Comparison of ENCODE assay signal across 8 mouse cellular contexts in genomic region chr15:80709593-80709992, GRCm38 (mm10). TPM values are rescaled to one million over a fixed set of nuclear protein-coding genes. Genes with fewer than 3 reads are reported as not detected.
A peak's percentile ranks its signal among the peaks of the same experiment; 100 is the strongest.
DNase-seq lines count a peak whose midpoint lies in the region; ATAC-seq lines count a peak whose summit lies in the region.

No protein-coding gene starts in this region.

- H3K4me1 ChIP-seq in liver, embryonic 16.5 days (ENCODE audit: control insufficient read depth, low read depth, low read length): peaks cover 28% of the 10 kb centered on the region

- H3K9me3 ChIP-seq in liver, embryonic 16.5 days (replicated peaks; ENCODE audit: control insufficient read depth, low read length): no peaks in the 10 kb centered on the region

- intact Hi-C loops in heart, postnatal 14 days (cut with DNase I): loop anchor here (5.0 to 10.0 kb wide), 2 partner anchors 488 to 755 kb away; no protein-coding TSS in a partner anchor

- H3K9ac ChIP-seq in liver, embryonic 16.5 days (ENCODE audit: low read depth, low read length): no peak overlapping the region

- no peak overlapping the region for H3K27ac ChIP-seq in liver, embryonic 16.5 days (ENCODE audit: low read length)

- DNase-seq in embryo, embryonic 11 days: peak; percentile 14
- DNase-seq in embryo, embryonic 9.5 days (ENCODE audit: extremely low spot score): no peak
- DNase-seq in 3T3-L1 (ENCODE audit: low read depth, low spot score): peak; percentile 93
- DNase-seq in cerebellum, postnatal 25 days: peak; percentile 61 to 79
- peak; percentile 58 to 76 for DNase-seq in heart, postnatal 14 days
- no peak for DNase-seq in testis, postnatal 14 days (ENCODE audit: low spot score)
- DNase-seq in yolk sac, embryonic 10.5 days (ENCODE audit: low spot score): no peak

- H3K27me3 ChIP-seq in liver, embryonic 16.5 days (ENCODE audit: control insufficient read depth, insufficient read depth, low read depth, low read length): no peaks in the 10 kb centered on the region

- no peak for ATAC-seq in liver, embryonic 16.5 days (ENCODE audit: low read depth)

- 76% methylated on average over 6 of the region's 6 CpGs for WGBS in liver, embryonic 16.5 days (ENCODE audit: insufficient replicate concordance)

- no peaks in the 10 kb centered on the region for H3K36me3 ChIP-seq in liver, embryonic 16.5 days (ENCODE audit: control insufficient read depth, insufficient read depth)

- H3K4me3 ChIP-seq in liver, embryonic 16.5 days (ENCODE audit: low read depth, low read length): no peak overlapping the region

- H3K4me2 ChIP-seq in liver, embryonic 16.5 days (ENCODE audit: low read depth, low read length): peak overlapping the region; percentile 77; the same call in 1 of the 2 replicates

RNA-seq across cellular contexts. Expression of gene Tnrc6b, which starts 1.5 kb away (rescaled TPM):
- 10 to 100 TPM; 55.4 to 56.4 TPM for total RNA-seq in heart, postnatal 14 days (2021)
- 19.7 and 22.1 TPM in 2 replicates for polyA plus RNA-seq in liver, embryonic 16.5 days (2015; fragmentation: Nextera tagmentation; extraction: Ambion mirVana)

RNA-seq across cellular contexts. Expression of gene Fam83f, which starts 37.9 kb away (rescaled TPM):
- total RNA-seq in heart, postnatal 14 days (2021): under 1 TPM; 0.12 TPM
- 4.5 and 6.0 TPM in 2 replicates for polyA plus RNA-seq in liver, embryonic 16.5 days (2015; fragmentation: Nextera tagmentation; extraction: Ambion mirVana)

Comparison
In these comparisons a context has a peak if more than half of its experiments do, and no peak if none do; other contexts are left out.
1. DNase-seq: peak in embryo, embryonic 11 days (single experiment), 3T3-L1 (single experiment), cerebellum, postnatal 25 days (2 of 2) and heart, postnatal 14 days (2 of 2); none in embryo, embryonic 9.5 days (single experiment), testis, postnatal 14 days (single experiment) and yolk sac, embryonic 10.5 days (single experiment).